Mouse (Mus musculus): ENCODE data around the gene Traip. TPM values are rescaled to one million over a fixed set of nuclear protein-coding genes. Genes with fewer than 3 reads are reported as not detected.
A peak's percentile ranks its signal among the peaks of the same experiment; 100 is the strongest.

The Traip gene
- polyA plus RNA-seq, 1 experiment from 2014 or later, result 38.8 TPM

DNA sequence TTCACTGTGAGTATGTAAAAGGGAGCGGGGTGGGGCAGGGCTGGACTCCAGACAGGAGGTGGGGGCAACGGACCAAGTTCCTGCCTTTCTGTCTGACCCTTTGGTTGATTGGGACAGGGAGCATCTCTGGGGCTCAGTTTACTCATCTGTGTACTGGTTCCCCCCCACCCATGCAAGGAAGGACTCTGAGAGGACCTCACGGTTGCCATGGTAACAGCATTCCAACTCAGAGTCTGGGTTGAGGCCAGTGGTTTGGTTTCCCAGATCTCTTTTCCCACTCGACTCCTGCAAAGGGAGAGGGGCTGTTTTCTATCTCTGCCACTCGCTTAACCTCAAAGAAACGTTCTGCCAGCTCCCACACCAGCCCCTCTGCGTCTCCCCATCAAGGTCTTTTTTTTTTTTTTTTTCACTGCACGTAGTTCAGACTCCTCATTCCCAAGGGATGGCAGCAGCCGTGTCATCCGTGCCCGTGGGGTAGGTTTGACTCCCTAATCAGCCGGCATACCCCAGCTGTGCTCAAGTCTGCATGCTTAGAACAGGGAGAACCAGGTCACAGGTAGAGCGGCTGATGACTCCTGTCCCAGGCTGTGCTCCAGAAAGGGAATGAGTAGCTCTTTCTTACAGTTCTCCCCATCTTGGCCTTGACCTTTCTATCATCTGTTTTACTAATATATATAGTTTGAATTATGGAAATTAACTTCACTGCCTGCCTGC lies 31.9 kb upstream of the Traip start:
- Histone ChIP-seq H3K27ac (replicated peaks) (peak overlapping the region; percentile 40; the same call in 1 of the 2 replicates), H3K4me3 (no peak overlapping the region), H3K27me3 (replicated peaks; ENCODE audit: low read depth, poor library complexity, severe bottlenecking) (0 out of 2 replicates have a peak, but pooled peaks cover 6% of the 10 kb centered on the region), H3K4me1 (peaks cover 27% of the 10 kb centered on the region), H3K9me3 (no peaks in the 10 kb centered on the region), H3K36me3 (replicated peaks) (no peaks in the 10 kb centered on the region)
- DNase-seq (ENCODE audit: low spot score), result peak; percentile 46
- 48% methylated on average over 13 of the region's 13 CpGs for WGBS

DNA sequence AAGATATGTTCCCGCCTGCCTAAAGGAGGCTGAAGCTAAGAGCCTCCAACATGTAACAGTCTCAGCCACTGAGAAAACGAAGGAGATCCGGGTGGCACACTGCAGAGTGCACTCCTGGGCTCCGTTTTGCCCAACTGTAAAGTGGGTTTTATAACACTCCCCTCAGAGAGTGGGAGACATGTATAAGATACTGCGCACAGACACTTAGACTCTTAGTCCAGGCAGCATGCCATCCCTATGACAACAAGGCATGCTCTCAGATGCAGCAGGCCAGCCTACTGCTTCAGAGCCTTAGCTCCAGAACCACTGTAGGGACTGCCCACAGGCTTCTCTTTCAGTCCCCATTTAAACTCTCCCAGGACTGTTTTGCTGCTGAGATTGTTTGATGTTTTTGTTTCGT lies 31.1 kb upstream of the Traip start:
- no peaks in the 10 kb centered on the region for H3K9me3 ChIP-seq
- no peak for DNase-seq (ENCODE audit: low spot score)
- no peaks in the 10 kb centered on the region for H3K36me3 ChIP-seq (replicated peaks)
- peaks cover 27% of the 10 kb centered on the region for H3K4me1 ChIP-seq
- 85% methylated on average over 6 of the region's 6 CpGs for WGBS
- H3K27me3 ChIP-seq (replicated peaks; ENCODE audit: low read depth, poor library complexity, severe bottlenecking), result 0 out of 2 replicates have a peak, but pooled peaks cover 10% of the 10 kb centered on the region
- no peak overlapping the region for H3K27ac ChIP-seq (replicated peaks)
- H3K4me3 ChIP-seq, result no peak overlapping the region

GRCm38 (mm10) chr9:107919441-107919840 lies 30.5 kb upstream of the Traip start:
- no peak overlapping the region for H3K4me3 ChIP-seq
- 88% methylated on average over 5 of the region's 5 CpGs for WGBS
- no peak for DNase-seq (ENCODE audit: low spot score)
- H3K9me3 ChIP-seq, result no peaks in the 10 kb centered on the region
- no peaks in the 10 kb centered on the region for H3K36me3 ChIP-seq (replicated peaks)
- no peak overlapping the region for H3K27ac ChIP-seq (replicated peaks)
- 0 out of 2 replicates have a peak, but pooled peaks cover 15% of the 10 kb centered on the region for H3K27me3 ChIP-seq (replicated peaks; ENCODE audit: low read depth, poor library complexity, severe bottlenecking)
- peaks cover 27% of the 10 kb centered on the region for H3K4me1 ChIP-seq

GRCm38 (mm10) chr9:107923021-107923420 lies 26.9 kb upstream of the Traip start:
- DNase-seq (ENCODE audit: low spot score), result peak; percentile 36
- H3K27me3 ChIP-seq (replicated peaks; ENCODE audit: low read depth, poor library complexity, severe bottlenecking), result peaks cover 16% of the 10 kb centered on the region; the same call in 1 of the 2 replicates
- no peaks in the 10 kb centered on the region for H3K9me3 ChIP-seq
- WGBS, result 30% methylated on average over 7 of the region's 7 CpGs
- no peaks in the 10 kb centered on the region for H3K36me3 ChIP-seq (replicated peaks)
- no peak overlapping the region for H3K4me3 ChIP-seq
- peaks cover 20% of the 10 kb centered on the region for H3K4me1 ChIP-seq
- no peak overlapping the region for H3K27ac ChIP-seq (replicated peaks)

GRCm38 (mm10) chr9:107923956-107924355 lies 26.0 kb upstream of the Traip start:
- no peak overlapping the region for H3K4me3 ChIP-seq
- H3K4me1 ChIP-seq, result peaks cover 15% of the 10 kb centered on the region
- no peak for DNase-seq (ENCODE audit: low spot score)
- WGBS, result 67% methylated on average over 6 of the region's 6 CpGs
- H3K9me3 ChIP-seq, result no peaks in the 10 kb centered on the region
- peaks cover 16% of the 10 kb centered on the region; the same call in 1 of the 2 replicates for H3K27me3 ChIP-seq (replicated peaks; ENCODE audit: low read depth, poor library complexity, severe bottlenecking)
- H3K36me3 ChIP-seq (replicated peaks), result no peaks in the 10 kb centered on the region
- no peak overlapping the region for H3K27ac ChIP-seq (replicated peaks)

GRCm38 (mm10) chr9:107925251-107925650 lies 24.7 kb upstream of the Traip start:
- peaks cover 16% of the 10 kb centered on the region; the same call in 1 of the 2 replicates for H3K27me3 ChIP-seq (replicated peaks; ENCODE audit: low read depth, poor library complexity, severe bottlenecking)
- H3K36me3 ChIP-seq (replicated peaks), result no peaks in the 10 kb centered on the region
- no peak for DNase-seq (ENCODE audit: low spot score)
- WGBS, result 19% methylated on average over 3 of the region's 3 CpGs
- no peak overlapping the region for H3K4me3 ChIP-seq
- H3K27ac ChIP-seq (replicated peaks), result no peak overlapping the region
- H3K9me3 ChIP-seq, result no peaks in the 10 kb centered on the region
- H3K4me1 ChIP-seq, result peaks cover 15% of the 10 kb centered on the region

- no peak overlapping the region for H3K27ac ChIP-seq (replicated peaks)
- WGBS, result 44% methylated on average over 9 of the region's 9 CpGs
- peaks cover 16% of the 10 kb centered on the region; the same call in 1 of the 2 replicates for H3K27me3 ChIP-seq (replicated peaks; ENCODE audit: low read depth, poor library complexity, severe bottlenecking)
- H3K9me3 ChIP-seq, result no peaks in the 10 kb centered on the region
- H3K36me3 ChIP-seq (replicated peaks), result no peaks in the 10 kb centered on the region
- H3K4me1 ChIP-seq, result peaks cover 18% of the 10 kb centered on the region
- DNase-seq (ENCODE audit: low spot score), result no peak
- no peak overlapping the region for H3K4me3 ChIP-seq
Measured at GRCm38 (mm10) chr9:107926920-107927420, 23.0 kb upstream of the Traip start.

DNA sequence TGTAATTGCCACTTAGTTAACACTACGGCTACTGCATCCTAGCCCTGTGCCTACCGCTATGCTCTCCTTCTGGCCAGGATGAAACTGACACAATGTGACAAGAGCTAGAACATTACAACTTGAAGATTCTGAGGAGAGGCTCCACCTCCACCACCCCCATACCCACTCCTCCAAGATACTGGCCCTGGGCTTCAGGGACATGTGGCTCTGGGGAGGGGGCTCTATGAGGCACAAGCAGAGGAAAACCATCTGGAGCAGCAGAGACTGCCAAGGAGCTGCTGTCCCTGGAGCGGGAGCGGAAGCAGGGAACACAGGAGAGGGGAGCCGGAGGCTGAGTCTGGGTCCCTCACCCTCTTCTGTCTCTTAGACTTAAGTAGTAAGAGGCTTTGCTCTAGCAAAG lies 22.2 kb upstream of the Traip start:
- H3K4me1 ChIP-seq, result peaks cover 25% of the 10 kb centered on the region
- H3K4me3 ChIP-seq, result no peak overlapping the region
- no peak overlapping the region; the same call in 1 of the 2 replicates for H3K27ac ChIP-seq (replicated peaks)
- H3K27me3 ChIP-seq (replicated peaks; ENCODE audit: low read depth, poor library complexity, severe bottlenecking), result peaks cover 16% of the 10 kb centered on the region; the same call in 1 of the 2 replicates
- H3K36me3 ChIP-seq (replicated peaks), result no peaks in the 10 kb centered on the region
- WGBS, result 79% methylated on average over 5 of the region's 5 CpGs
- DNase-seq (ENCODE audit: low spot score), result no peak
- H3K9me3 ChIP-seq, result no peaks in the 10 kb centered on the region

DNA sequence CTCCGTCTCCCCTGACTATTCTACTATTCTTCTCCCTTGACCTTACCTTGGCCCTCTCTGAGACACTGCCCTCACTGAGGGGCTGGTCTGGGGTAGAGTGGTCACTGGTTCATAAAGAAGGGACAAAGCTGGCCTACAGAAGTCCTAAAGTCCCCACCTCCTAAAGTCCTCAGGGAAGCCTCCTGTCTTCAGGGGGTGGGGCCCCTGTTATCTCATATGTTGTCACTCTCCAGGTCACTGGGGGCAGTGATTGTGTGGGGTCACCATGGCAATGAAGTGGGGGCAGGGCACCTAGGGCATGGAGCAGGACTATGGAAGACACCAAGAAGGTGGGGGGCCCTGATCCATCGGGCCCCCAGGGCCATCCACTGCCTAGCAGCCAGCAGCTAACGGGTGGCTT lies 21.8 kb upstream of the Traip start, which contains the start of gene Actl11:
Gene Actl11 (plus strand): TSS at position 301 of the 400 bp plus-strand sequence.
- peaks cover 25% of the 10 kb centered on the region for H3K4me1 ChIP-seq
- no peak for DNase-seq (ENCODE audit: low spot score)
- no peaks in the 10 kb centered on the region for H3K9me3 ChIP-seq
- WGBS, result 89% methylated on average over 3 of the region's 3 CpGs
- H3K27ac ChIP-seq (replicated peaks), result no peak within 1 kb of the TSS; the same call in 1 of the 2 replicates
- H3K27me3 ChIP-seq (replicated peaks; ENCODE audit: low read depth, poor library complexity, severe bottlenecking), result peaks cover 16% of the 10 kb centered on the region; the same call in 1 of the 2 replicates
- H3K36me3 ChIP-seq (replicated peaks), result no peaks in the 10 kb centered on the region
- no peak within 1 kb of the TSS for H3K4me3 ChIP-seq

- WGBS, result 74% methylated on average over 4 of the region's 4 CpGs
- Histone ChIP-seq H3K36me3 (replicated peaks) (no peaks in the 10 kb centered on the region), H3K27me3 (replicated peaks; ENCODE audit: low read depth, poor library complexity, severe bottlenecking) (peaks cover 41% of the 10 kb centered on the region), H3K4me3 (no peak overlapping the region), H3K27ac (replicated peaks) (0 out of 2 replicates have a peak overlapping the region, but pooled peaks have one; percentile 21), H3K4me1 (peaks cover 36% of the 10 kb centered on the region), H3K9me3 (no peaks in the 10 kb centered on the region)
- peak; percentile 27 for DNase-seq (ENCODE audit: low spot score)
Measured at GRCm38 (mm10) chr9:107932221-107932620, 17.7 kb upstream of the Traip start.

DNA sequence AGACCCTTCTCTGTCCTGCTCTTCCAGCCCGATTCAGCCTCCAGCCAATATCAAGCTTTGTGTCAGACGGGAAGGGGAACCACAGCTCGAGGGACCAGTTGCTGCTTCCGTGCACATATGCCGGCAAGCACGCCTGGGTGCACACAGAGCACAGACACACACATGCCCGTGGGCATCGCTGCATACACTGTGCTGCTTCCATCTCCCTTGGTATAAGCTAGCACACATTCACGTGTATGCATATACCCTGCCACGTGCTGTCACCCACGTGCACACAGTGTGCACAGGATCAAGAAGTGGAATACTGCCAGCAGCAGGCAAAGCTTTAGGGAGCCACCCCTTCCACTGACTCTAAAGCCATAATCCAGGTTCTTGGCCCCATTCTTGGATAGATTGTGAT lies 15.8 kb upstream of the Traip start:
- H3K36me3 ChIP-seq (replicated peaks), result no peaks in the 10 kb centered on the region
- no peaks in the 10 kb centered on the region for H3K9me3 ChIP-seq
- H3K27me3 ChIP-seq (replicated peaks; ENCODE audit: low read depth, poor library complexity, severe bottlenecking), result peaks cover 54% of the 10 kb centered on the region
- H3K4me1 ChIP-seq, result peaks cover 38% of the 10 kb centered on the region
- no peak for DNase-seq (ENCODE audit: low spot score)
- H3K27ac ChIP-seq (replicated peaks), result no peak overlapping the region
- WGBS, result 93% methylated on average over 11 of the region's 11 CpGs
- H3K4me3 ChIP-seq, result no peak overlapping the region

DNA sequence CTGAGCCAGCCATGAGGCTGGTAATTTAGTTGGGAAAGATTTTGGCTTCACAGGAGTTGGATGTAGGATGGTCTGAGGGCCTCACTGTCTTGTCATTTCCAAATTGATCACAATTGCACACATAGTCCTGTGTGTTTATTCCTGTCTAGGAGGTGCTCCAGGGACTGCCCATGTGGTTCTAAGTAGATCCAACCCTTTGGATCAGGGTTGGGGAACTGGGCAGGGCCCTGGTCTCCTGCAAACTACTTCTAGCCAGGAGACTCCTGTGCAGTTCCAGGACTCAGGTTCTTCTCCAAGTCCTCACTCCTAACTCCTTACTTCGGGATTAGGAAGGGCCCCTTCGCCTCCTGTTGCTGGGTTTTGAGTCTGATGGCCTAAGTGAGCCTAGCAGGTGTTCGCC lies 14.6 kb upstream of the Traip start, which contains the start of gene Camkv:
Gene Camkv (plus strand): TSS at position 301 of the 400 bp plus-strand sequence.
- Histone ChIP-seq H3K27me3 (replicated peaks; ENCODE audit: low read depth, poor library complexity, severe bottlenecking) (peaks cover 62% of the 10 kb centered on the region), H3K4me1 (peaks cover 42% of the 10 kb centered on the region), H3K36me3 (replicated peaks) (no peaks in the 10 kb centered on the region), H3K9me3 (no peaks in the 10 kb centered on the region), H3K27ac (replicated peaks) (peak within 1 kb of the TSS; percentile 82), H3K4me3 (peak within 1 kb of the TSS; percentile 72)
- WGBS, result 10% methylated on average over 3 of the region's 3 CpGs
- no peak for DNase-seq (ENCODE audit: low spot score)

- H3K27me3 ChIP-seq (replicated peaks; ENCODE audit: low read depth, poor library complexity, severe bottlenecking), result peaks cover 62% of the 10 kb centered on the region
- H3K36me3 ChIP-seq (replicated peaks), result no peaks in the 10 kb centered on the region
- peak overlapping the region; percentile 82 for H3K27ac ChIP-seq (replicated peaks)
- peaks cover 44% of the 10 kb centered on the region for H3K4me1 ChIP-seq
- DNase-seq (ENCODE audit: low spot score), result peak; percentile 72
- WGBS, result under 1% methylated on average over 41 of the region's 41 CpGs
- no peaks in the 10 kb centered on the region for H3K9me3 ChIP-seq
- peak overlapping the region; percentile 72 for H3K4me3 ChIP-seq
Measured at GRCm38 (mm10) chr9:107935790-107936214, 14.1 kb upstream of the Traip start.
